Mouse (Mus musculus): ENCODE measurements around the gene Wwox. TPM values are rescaled to one million over a fixed set of nuclear protein-coding genes. Genes with fewer than 3 reads are reported as not detected.

The Wwox gene
- total RNA-seq, 2 experiments from 2014 or later: 10.5 to 12.5 TPM

DNA sequence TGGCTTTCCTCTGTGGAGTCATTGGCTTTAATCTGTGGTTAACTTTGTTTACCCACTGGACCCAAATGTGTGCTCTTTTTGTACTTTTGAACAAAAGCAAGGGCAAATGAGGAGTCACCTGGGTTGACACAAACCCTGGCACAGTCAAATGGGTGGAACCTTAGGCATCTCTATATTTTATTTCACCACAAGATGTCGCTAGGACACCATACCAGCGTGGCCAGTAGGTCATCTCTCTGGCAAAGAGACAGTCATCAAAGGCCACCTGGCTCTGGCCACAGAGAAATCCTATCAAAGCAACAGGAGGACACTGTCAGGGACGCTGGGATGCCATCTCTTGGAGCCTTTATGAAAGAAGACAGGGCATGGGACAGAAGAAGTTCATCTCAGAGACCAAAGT lies 101.7 kb downstream of the Wwox start:
- DNase-seq: peak; percentile 7 to 9

DNA sequence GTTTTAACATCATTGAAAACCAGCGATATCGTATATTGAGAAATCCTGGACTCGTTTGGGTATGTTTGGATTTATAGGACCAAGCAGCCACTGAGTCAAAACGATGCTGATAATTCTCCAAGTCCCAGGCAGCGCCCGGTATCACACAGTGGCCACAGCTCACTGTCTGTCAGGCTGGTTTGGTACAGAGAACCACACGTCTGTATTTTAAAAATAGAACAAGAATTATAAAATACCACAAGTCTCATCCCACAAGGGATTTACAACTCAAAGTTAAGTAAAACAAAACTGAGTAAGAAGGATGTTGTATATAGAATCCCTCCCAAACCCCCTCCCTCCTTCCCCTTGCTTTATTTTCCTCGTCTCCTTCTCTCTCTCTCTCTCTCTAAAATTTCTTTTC lies 108.9 kb downstream of the Wwox start:
- DNase-seq: no peak

DNA sequence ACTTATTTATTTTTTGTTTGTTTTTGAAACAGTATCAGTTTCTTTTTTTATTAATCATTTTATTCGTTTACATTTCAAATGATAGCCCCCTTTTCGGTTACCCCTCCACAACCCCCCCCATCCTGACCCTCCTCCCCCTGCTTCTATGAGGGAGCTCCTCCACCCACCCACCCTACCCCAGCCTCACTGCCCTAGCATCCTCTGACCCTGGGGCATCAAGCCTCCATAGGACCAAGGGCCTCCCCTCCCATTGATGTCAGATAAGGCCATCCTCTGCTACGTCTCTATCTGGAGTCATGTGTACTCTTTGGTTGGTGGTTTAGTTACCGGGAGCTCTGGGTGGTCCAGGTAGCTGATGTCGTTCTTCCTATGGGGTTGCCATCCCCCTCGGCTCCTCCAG lies 109.4 kb downstream of the Wwox start:
- no peak for DNase-seq

DNA sequence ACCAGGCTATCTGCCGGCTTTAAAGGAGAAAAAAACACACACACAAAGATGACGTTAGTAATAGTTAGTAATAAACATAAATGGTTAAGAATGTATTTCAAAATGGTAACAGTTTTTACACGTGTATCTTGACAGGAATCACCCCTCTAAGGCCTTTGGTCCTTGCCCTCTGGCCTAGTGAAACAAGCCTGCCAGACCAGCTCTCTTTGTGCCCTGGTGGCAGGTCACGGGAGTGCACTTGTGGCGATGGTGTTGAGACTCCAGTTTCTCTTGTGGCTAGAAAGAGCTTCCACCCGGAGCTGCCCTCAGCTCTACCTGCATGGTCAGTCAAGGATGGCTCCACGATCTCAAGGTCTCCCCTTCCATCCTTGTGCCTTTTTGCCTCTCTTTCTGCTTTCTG lies 110.6 kb downstream of the Wwox start:
- no peak for DNase-seq

DNA sequence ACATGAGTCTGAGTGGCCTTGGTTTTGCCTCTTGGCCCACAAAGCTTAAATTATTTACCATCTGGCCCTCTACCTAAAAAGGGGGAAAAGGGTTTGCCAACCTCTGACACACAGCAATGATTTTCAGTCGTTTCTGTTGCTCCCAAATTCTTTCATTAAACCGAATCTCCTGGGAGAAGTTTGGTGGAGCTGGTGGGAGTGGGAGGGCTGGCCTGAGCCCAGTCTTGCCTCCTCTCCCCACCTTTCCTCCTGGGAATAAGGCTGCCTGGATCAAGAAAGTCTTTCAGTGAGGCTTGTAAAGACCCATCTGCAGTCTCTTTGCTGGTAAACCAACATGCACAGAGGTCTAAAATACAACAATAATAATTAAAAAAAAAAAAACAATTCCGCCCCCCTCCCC lies 113.2 kb downstream of the Wwox start:
- no peak for DNase-seq

DNA sequence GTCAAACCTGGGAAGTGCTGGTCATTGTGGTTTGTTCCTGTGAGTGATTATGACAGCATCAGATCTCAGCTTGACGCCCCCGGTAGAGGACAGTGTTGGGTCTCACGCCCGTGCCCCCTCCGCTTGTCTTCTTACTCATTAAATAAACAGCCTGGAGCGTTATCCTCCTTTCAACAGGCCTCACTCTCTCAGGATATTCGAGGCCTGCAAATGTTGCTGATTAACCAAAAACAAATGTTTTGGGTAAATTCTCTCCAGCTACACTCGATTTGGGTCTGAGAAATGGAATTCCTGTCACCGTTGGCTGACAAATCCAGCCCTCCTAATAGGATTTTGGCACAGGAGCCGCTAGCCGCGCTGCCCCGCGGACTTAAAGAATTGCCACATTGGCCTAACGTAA lies 115.5 kb downstream of the Wwox start:
- DNase-seq: no peak

DNA sequence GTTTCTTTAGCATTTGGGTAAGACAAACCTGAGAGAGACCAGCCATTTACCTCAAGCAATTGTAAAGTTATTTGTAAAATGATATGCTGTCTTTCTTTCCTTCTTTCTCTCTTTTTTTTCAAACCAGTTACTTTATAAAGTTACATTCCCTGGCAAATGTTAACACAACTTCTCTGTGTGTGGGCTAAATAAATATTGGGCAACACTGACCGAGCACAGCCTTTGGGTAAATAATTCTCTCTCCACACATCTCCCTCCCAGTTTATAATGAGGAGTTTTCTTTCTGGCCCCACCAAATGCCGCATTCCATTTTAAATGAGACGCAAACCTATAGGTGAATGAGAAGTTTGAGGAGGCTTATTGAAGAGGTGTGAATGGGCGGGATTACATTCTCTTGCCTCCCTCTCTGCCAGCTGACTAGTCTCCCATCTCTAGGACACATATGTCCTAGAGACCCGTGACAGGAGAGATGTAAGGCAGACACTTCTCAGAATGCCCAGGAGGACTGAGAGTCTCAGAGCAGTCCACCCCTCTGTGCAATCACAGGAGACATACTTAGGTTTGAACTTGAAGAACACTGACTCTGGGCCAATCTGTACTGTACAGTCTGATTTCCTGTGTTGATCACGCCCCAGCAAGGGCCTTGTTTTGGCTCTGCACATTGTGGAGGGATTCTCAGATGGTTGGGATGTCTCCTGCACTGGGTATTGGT lies 116.2 kb downstream of the Wwox start:
- no peak for DNase-seq

DNA sequence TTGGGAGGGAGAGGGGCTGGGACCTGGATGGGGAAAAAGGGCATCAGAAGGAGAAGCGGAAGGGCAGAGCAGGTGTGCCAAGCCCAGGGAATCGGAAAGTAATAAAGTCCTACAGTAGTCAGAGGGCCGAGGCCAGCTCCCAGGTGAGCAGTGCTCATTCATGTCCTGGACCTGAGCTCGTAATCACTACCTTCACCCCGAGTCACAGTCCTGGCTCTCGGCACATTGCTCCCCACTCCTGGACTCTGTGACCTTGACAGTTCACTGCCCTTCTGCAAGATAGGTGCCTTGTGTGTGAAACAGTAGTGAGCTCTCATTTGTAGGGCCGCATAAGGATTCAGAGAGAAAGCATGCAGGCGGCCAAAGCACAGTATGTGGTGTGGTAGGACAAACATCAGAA lies 121.7 kb downstream of the Wwox start:
- no peak for DNase-seq

DNA sequence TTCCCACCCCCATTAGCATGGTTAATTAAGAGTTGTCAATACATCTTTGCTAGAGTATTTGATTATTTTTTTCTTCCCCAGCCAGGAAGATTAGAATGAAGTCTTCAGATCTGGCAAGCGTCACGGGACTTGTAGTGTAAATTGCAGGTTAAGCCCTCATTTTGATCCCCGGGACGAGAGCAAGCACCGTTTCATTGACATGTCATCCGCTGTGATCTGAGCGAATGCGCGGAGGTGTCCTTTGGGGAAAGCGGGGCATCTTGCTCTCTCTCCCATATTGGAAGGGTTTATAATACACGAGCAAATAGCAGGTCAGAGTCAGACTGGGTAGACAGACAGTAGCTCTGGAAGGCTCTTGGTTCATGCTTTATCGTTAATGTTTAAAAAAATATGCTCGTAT lies 123.0 kb downstream of the Wwox start:
- no peak for DNase-seq

DNA sequence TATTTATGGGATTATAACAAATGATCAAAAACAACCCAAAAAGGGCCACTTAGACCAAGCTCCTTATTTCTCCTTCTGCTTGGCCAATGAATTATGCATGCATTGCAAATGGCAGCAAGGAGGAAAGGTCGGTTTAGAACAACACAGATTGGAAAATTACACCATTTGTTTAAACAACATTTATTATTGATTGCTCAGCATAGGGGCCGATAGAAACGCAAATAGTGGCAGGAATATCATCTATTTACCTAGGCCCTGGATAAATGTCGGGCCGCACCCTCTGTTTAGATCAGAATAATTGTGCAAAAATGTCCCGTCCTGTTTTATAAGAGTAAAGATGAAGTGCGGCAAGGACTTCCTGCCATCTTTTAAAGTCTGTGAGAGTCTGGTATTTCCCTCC lies 123.9 kb downstream of the Wwox start:
- DNase-seq: no peak

DNA sequence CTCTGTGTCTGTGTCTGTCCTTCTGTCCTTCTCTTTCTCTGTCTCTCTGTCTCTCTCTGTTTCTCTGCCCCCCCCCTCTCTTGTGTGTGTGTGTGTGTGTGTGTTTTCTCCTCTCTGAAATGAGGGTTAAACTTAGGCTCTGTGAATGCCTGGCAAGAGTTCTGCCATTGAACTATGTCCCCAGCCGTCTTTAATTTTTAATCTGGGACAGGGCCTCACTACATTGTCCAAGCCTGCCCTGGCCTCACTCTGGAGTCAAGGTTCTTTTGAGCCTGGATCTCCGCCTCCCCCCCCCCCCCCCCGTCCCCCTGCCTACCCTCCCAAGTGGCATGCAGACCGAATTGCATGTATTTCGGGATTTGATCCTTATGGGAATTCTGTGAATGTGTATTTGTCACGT lies 124.6 kb downstream of the Wwox start:
- no peak for DNase-seq

DNA sequence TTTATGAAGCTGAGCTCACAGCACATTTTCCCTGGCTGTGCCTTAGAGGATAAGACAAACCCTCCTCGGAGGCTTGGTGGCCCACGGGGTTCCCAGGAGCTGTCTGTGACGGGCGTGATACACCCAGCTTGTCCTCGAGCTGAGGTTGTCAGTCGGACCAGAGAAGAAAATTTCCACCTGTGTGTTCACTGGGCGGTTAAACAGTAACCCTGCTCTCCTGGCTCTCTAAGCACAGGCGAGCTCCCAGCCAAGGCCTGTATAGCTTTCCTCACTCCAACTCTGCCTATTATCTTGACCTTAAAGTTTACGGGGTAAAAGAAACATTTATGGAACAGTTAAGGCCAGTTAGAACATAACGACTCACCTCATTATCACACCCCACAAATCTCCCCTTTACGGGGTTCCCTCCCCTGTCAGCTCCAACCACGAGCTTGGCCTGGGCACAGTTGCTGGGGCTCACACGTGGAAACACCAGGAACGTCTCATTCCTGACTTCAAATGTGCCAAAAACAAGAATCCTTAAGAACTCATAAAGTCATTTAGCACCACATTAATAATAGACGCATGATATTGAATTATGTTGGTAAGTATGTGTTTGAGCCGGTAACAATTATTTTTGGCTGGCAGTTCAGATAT lies 129.2 kb downstream of the Wwox start:
- DNase-seq: no peak

DNA sequence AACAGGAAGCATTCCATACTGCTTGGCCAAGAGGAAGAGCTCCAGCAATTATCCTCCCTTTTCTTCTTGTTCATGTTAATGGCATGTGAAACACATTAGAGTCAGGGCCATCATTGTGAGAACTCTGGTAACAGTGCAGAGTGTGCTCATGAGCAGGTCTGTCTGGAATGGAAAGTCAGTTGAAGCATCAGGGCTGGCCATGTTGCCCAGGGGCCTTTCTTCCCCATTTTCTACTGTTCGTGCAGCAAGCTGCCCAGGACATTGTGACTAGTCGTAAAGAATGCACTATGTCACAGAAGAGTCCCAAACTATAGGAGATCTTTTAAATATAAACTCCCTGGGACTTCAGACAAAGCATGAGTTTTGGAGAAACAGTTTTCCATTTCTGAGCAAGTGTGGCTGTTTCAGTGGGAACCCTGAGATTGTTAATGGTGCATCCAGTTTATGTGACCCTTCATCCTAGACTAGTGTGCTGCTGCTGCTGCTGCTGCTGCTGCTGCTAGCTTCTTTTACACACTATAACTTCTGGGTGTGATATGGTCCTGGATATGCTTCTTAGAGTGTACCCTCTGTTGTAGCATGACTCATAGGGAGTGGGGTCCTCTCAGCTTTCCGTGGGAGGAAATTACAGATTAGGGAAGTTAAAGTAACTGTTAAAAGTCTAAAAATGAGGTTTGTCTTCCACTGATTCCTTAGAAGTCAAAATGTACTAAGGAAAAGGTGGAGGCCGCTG lies 133.7 kb downstream of the Wwox start:
- no peak for DNase-seq

DNA sequence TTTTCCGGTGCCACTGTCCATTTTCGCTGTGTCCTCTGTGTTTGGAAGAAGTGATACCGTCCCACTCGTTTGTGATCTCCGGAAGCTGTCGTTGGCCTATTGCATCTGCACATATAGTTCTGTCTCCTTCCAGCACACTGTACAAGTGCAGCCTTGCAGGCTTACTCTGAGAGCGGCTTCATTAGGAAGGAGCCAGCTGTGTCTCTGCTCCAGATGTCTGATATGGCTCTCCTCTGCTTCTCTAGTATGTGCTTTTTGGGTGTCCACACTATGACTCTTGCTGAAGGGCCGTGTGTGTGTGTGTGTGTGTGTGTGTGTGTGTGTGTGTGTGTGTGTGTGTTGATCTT lies 134.3 kb downstream of the Wwox start:
- no peak for DNase-seq

DNA sequence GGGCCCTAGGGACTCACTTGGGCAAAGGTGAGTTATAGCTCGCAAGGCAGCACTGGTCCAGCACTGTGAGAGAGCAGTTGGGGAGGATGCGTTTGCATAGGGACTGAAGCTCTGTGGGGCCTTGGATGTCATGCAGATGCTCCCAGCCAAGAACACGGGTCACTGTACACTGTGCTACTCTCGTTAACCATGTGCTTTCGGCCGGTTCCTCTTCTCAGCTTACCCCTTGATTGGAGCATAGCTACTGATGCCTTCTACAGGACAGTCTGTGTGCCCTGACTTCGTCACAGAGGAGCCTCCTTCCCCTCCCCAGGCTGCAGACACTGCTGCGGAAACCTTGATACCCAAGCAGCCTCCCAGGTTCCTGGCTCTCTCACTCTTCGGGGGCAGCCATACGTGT lies 139.8 kb downstream of the Wwox start:
- DNase-seq: no peak

DNA sequence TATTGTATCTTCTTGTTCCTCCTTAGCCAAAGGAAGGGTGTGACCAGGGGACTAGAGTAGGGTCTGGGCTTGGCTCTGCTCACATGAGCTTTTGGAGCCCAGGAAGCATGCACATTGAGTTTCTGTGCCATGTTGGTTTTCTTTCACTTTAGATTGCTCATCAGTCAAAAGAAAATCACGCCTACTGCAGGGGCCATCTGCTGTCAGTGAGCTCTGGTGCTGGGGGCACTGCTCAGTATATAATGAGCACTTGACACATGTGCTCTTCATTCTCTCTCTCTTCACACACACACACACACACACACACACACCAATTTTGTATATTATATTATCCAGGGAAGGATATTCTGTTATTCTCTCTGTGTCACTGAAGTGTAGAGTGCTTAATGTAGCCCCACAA lies 141.2 kb downstream of the Wwox start:
- no peak for DNase-seq

DNA sequence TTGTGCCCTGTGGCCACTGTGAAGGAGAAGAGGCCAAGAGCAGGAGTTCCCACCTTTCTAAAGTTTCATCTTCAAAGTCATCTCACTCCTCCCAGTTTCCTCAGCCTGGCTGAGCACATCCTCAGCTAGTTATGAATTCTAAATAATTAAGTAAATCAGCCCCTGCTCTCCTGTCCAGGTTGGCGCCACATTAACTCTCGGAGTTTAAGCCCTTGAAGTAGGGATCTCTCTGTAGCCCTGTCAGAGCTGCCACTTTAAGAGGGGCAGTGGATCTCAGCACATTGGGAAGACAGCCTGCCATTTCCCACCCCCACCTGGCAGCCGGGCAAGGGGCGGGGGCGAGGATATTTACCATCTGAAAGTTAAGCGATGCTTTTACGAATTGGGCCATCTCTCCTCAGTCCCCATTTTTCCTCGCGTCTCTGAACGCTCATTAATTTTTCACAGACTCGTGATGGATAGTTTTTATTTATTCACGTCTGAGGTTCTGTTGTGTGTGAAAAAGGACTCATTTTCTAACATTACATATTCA lies 150.9 kb downstream of the Wwox start:
- DNase-seq: no peak

DNA sequence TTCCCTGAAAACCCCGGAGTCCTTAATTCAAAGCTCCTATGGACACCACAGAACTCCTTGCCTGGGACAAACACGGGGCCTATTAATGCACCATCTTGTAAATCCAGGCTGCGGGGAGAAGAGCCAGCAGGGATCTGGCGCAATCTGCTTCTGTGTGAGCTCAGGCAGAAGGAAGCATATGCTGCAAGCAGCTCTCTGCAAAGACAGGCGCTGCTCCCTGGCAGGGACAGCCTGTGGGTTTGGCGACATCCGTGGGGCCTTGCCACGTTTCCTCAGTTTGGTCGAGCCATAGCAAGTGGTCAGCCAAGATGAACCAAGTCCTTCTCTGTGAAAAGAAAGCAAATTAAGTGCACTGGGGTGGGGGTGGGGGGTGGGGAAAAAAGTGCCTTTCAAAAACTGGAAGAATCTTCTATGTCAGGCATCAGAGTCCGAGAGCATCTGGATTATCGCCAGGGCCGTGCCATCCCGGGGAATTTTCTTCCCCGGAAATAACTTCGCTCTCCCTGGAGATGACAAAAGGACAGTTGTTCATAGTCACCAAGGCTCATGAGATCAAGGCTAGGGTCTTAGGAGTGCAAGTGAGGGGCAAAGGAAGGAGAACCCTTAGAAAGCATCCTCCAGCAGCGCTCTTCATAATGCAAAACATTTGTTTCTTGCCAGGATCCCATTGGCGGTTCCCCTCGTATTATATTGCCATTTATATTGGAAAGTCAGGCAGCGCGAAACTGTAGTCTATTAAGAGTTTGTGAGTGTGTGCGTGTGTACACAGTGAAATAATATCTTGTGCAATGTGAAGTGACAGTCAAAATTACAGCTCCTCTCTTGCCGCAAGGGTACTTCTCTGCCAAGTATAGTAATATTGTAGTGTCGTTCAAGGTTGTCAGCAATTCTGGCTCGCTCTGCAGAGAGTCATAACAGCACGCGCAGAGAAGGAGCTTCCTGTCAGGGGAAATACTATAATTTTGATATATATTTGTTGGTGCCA lies 152.1 kb downstream of the Wwox start:
- DNase-seq: peak; percentile 64 to 75

DNA sequence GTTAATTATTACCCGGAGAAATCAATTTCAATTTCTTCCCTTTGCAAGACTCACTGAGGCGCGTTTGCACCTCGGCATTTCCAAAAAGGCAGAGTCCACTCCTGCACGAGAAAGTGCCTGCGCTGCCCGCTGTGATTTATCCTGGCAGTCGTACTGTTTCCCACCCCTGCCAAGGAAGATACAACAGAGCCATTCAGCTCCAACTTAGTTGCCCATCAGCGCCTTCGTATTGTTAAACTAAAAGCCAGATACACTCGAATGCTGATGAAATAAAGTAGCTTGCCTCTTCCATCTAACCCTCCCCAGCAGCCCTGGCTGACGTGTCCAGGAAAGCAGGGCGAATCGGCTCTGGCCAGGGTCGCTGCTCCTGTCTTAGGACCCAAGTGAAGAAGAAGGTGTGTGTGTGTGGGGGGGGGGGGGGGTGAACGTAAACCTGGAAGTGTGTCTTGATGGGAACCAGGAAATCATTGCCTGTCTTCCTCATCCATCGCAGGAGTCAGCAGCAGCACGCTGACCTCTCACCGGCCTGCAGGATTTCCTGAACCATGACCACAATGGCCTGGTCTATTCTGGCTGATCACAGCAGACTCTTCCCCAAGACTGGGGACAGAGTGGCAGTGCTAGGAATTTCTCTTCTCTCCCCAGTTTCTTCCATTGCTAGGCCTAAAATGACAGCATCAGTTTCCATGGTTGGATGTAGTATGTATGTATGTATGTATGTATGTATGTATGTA lies 154.1 kb downstream of the Wwox start:
- no peak for DNase-seq

DNA sequence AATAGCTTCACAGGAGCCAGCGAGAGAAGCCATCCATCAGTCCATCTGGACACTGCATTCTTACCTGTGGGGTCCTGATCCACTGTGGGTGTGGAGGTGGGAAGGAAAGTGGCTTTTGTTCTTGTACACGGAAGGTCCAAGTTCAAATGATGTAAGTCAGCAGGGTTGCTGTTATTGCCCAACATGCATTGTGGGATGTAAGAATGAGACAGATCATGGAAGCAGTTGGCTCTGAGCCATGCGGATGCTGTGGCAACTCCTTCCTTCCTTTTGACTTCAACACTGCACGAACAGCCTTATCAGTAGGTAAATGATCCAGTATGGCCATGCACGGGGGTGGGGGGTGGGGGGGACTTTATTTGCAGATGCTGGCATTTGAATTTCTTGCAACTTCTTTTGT lies 155.4 kb downstream of the Wwox start:
- no peak for DNase-seq

DNA sequence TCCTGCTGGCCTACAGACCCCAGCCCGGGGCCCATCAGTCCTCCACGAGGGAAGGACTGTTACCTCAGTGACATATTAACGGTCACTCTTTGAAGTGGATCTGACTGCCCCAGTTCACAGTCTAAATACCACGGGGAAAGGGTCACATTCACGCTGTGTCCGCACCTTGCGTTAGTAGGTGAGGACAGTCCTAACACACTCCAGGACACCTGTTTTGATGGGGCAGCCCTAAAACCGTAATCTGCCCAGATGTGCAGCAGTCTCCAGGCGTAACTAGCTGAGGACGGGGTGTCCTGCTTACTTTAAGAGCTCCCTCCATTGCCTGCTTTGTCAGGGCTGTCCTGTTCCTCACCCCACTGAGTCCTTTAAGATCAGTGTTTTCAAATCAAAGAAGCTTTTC lies 160.1 kb downstream of the Wwox start:
- DNase-seq: no peak

DNA sequence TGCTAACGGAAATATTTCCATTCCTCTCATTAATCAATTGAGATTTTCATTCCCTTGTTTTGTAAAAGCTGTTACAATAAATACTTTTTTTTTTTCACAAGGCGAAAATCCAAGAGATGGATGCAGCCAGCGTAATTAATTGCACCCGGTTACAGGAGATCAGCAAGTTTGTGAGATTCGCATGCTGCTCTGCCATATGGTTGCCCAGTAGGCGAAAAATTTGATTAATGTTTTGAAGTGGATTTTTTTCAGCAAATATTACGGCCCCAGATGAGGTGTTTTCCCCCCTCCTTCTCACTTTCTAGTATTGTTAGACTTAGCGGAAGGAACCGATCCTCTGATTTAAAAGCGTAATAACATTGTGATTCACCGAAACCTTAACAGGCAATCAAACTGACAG lies 160.7 kb downstream of the Wwox start:
- no peak for DNase-seq

Data from layer of hippocampus, postnatal 36 days (tissue).